Mouse (Mus musculus): ENCODE results near the gene Fcrl6.
A peak's percentile ranks its signal among the peaks of the same experiment; 100 is the strongest.

DNA sequence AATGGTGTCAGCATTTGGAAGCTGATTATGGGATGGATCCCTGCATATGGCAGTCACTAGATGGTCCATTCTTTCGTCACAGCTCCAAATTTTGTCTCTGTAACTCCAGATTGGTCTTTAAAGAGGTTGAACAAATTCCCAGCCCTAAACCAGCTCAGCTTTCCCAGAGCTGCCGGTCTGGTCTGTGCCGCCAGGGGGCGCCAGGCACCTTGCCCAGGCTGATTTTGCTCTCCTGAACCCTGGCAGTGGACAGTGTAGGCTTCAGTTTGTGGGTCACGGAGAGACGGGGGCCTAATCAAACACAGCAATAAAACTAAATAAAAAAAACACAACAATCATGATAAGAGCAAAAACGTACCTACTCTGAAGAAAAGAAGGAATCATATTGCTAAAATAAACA, 16.9 kb upstream of the Fcrl6 start:
- TF ChIP-seq EP300 (optimal IDR thresholded peaks at IDR 0.05) (no peak), CTCF (IDR thresholded peaks at IDR 0.05; ENCODE audit: low read depth) (peak; percentile 91)

All from stomach, postnatal 0 days (tissue).